ENCODE assay signal across 31 mouse cellular contexts in genomic region chr15:103355420-103355819, GRCm38 (mm10). TPM values are rescaled to one million over a fixed set of nuclear protein-coding genes. Genes with fewer than 3 reads are reported as not detected.
DNase-seq lines count a peak whose midpoint lies in the region; ATAC-seq and TF ChIP-seq lines count a peak whose summit lies in the region.
"Had no signal": no experiment of that assay in that cellular context is flagged by ENCODE, and none has a peak within 500 bp of the region (broad histone marks: within the 10 kb centered on the region; RNA-seq: fewer than 3 reads in every experiment).

No protein-coding gene starts in this region.

- peak; percentile 3; the same call in 1 of the 2 replicates for TF ChIP-seq EP300 in CH12.LX (IDR thresholded peaks at IDR 0.05; ENCODE audit: low read length)

- 40% methylated on average over 4 of the region's 4 CpGs for WGBS in heart, embryonic 11.5 days (ENCODE audit: insufficient replicate concordance)
- 34% methylated on average over 4 of the region's 4 CpGs for WGBS in heart, embryonic 13.5 days

- H3K4me2 ChIP-seq in heart, embryonic 11.5 days, result peak overlapping the region; percentile 14; the same call in 1 of the 2 replicates
- H3K4me2 ChIP-seq in CH12.LX (ENCODE audit: insufficient read depth, low read depth, poor library complexity, severe bottlenecking), result 0 out of 2 replicates have a peak overlapping the region, but pooled peaks have one; percentile 5
- H3K4me2 ChIP-seq in heart, embryonic 13.5 days, result peak overlapping the region; percentile 38
- H3K4me2 ChIP-seq: embryonic facial prominence, embryonic 12.5 days; forebrain, embryonic 15.5 days; hindbrain, embryonic 15.5 days; kidney, embryonic 15.5 days; limb, embryonic 13.5 days; liver, embryonic 11.5 days; midbrain, embryonic 11.5 days; neural tube, embryonic 12.5 days had no signal

- H3K27ac ChIP-seq in heart, embryonic 11.5 days (ENCODE audit: low read depth, low read length), result peak overlapping the region; percentile 94
- H3K27ac ChIP-seq in CH12.LX (ENCODE audit: insufficient read depth, low read depth), result 0 out of 2 replicates have a peak overlapping the region, but pooled peaks have one; percentile 2
- peak overlapping the region; percentile 99 for H3K27ac ChIP-seq in heart, embryonic 13.5 days (replicated peaks)
- H3K27ac ChIP-seq: embryonic facial prominence, embryonic 12.5 days; forebrain, embryonic 15.5 days; hindbrain, embryonic 10.5 days; hindbrain, embryonic 15.5 days; kidney, embryonic 15.5 days; layer of hippocampus, adult 2 months; limb, embryonic 13.5 days; neural tube, embryonic 12.5 days; stomach, postnatal 0 days had no signal

- dilution Hi-C loops in CH12.LX (cut with MboI; ENCODE audit: extremely low pct_ligation_motif_present, extremely low pct_unique_long_range_greater_than_20kb, low sequenced_read_pairs), result no loop called here

- no peak for DNase-seq in heart, postnatal 25 days (ENCODE audit: low spot score)
- DNase-seq in CH12.LX (ENCODE audit: extremely low read depth), result no peak
- peak; percentile 35 for DNase-seq in heart, postnatal 4 days
- DNase-seq in layer of hippocampus, adult 9-10 months (ENCODE audit: low spot score), result no peak
- no peak for DNase-seq in frontal cortex, postnatal 10 days (ENCODE audit: low spot score in 2 of 2)
- DNase-seq: adrenal gland, postnatal 10 days; embryo, embryonic 11 days; kidney, adult 11 months; kidney, postnatal 25 days; lung, postnatal 10 days; right cerebral cortex, postnatal 4 days; thymus, adult 18-20 months had no signal

- intact Hi-C loops in heart, postnatal 25 days (cut with DNase I), result no loop called here

- no peaks in the 10 kb centered on the region for H3K27me3 ChIP-seq in heart, embryonic 11.5 days (ENCODE audit: control insufficient read depth, insufficient read depth, low read length)
- no peaks in the 10 kb centered on the region for H3K27me3 ChIP-seq in CH12.LX (replicated peaks)
- no peaks in the 10 kb centered on the region for H3K27me3 ChIP-seq in heart, embryonic 13.5 days (replicated peaks)
- H3K27me3 ChIP-seq: embryonic facial prominence, embryonic 12.5 days; forebrain, embryonic 15.5 days; hindbrain, embryonic 15.5 days; kidney, embryonic 15.5 days; limb, embryonic 13.5 days; neural tube, embryonic 12.5 days; Patski had no signal

- 0 out of 2 replicates have a peak, but pooled peaks have one; percentile 36 for ATAC-seq in heart, embryonic 11.5 days (replicated peaks; ENCODE audit: insufficient number of reproducible peaks, low FRiP score, low TSS enrichment)
- peak; percentile 44; the same call in 1 of the 2 replicates for ATAC-seq in heart, embryonic 13.5 days (ENCODE audit: extremely low read depth, insufficient number of reproducible peaks, low FRiP score, low TSS enrichment)
- ATAC-seq: forebrain, embryonic 15.5 days; inflammation-experienced regulatory T-cells, adult 6 months; midbrain, embryonic 16.5 days; Patski had no signal

- no peak for TF ChIP-seq CTCF in CH12.LX (conservative IDR thresholded peaks at IDR 0.05 in 1 of 2, IDR thresholded peaks at IDR 0.05 in 1 of 2; ENCODE audit: low read depth in 2 of 2, low read length in 2 of 2)

- no peak overlapping the region; the same call in 1 of the 2 replicates for H3K4me3 ChIP-seq in heart, embryonic 11.5 days (ENCODE audit: low read depth, low read length)
- no peak overlapping the region for H3K4me3 ChIP-seq in CH12.LX (replicated peaks in 1 of 3; ENCODE audit: low read depth in 2 of 3, low read length in 2 of 3, poor library complexity in 1 of 3)
- H3K4me3 ChIP-seq in heart, embryonic 13.5 days, result no peak overlapping the region
- H3K4me3 ChIP-seq: embryonic facial prominence, embryonic 12.5 days; forebrain, embryonic 15.5 days; hindbrain, embryonic 10.5 days; hindbrain, embryonic 15.5 days; kidney, embryonic 15.5 days; layer of hippocampus, adult 2 months; limb, embryonic 13.5 days; neural tube, embryonic 12.5 days had no signal

- no peaks in the 10 kb centered on the region for H3K9me3 ChIP-seq in heart, embryonic 11.5 days (replicated peaks; ENCODE audit: control insufficient read depth, low read length)
- H3K9me3 ChIP-seq in CH12.LX (replicated peaks; ENCODE audit: low read length), result no peaks in the 10 kb centered on the region
- H3K9me3 ChIP-seq in heart, embryonic 13.5 days, result no peaks in the 10 kb centered on the region
- H3K9me3 ChIP-seq: embryonic facial prominence, embryonic 12.5 days; forebrain, embryonic 15.5 days; G1E; hindbrain, embryonic 10.5 days; hindbrain, embryonic 15.5 days; kidney, embryonic 15.5 days; limb, embryonic 13.5 days; neural tube, embryonic 12.5 days had no signal

- no peak for TF ChIP-seq RAD21 in CH12.LX (IDR thresholded peaks at IDR 0.05; ENCODE audit: low read depth, low read length)

- no peak for TF ChIP-seq POLR2A in CH12.LX (IDR thresholded peaks at IDR 0.05; ENCODE audit: low read depth, low read length)

- in situ Hi-C loops in CH12.LX (cut with MboI; ENCODE audit: low pct_ligation_motif_present, low pct_unique_long_range_greater_than_20kb, low sequenced_read_pairs), result no loop called here

- peaks cover 34% of the 10 kb centered on the region for H3K36me3 ChIP-seq in heart, embryonic 11.5 days (ENCODE audit: control insufficient read depth, insufficient read depth, low read length)
- H3K36me3 ChIP-seq in CH12.LX (replicated peaks in 1 of 2; ENCODE audit: control insufficient read depth in 1 of 2, insufficient read depth in 1 of 2, low read length in 1 of 2), result peaks cover 0 to 12% of the 10 kb centered on the region in 2 experiments
- peaks cover 81% of the 10 kb centered on the region for H3K36me3 ChIP-seq in heart, embryonic 13.5 days
- H3K36me3 ChIP-seq: forebrain, embryonic 15.5 days; hindbrain, embryonic 15.5 days had no signal

- H3K4me1 ChIP-seq in heart, embryonic 11.5 days (ENCODE audit: control insufficient read depth, insufficient read depth, low read length), result peaks cover 52% of the 10 kb centered on the region
- H3K4me1 ChIP-seq in CH12.LX (ENCODE audit: control insufficient read depth in 1 of 2, insufficient read depth in 2 of 2), result peaks cover 29 to 80% of the 10 kb centered on the region in 2 experiments
- peaks cover 74% of the 10 kb centered on the region for H3K4me1 ChIP-seq in heart, embryonic 13.5 days
- H3K4me1 ChIP-seq: forebrain, embryonic 15.5 days; hindbrain, embryonic 15.5 days had no signal

- no peaks in the 10 kb centered on the region for H3K79me2 ChIP-seq in CH12.LX (replicated peaks; ENCODE audit: control insufficient read depth, extremely low read depth, insufficient read depth, poor library complexity, severe bottlenecking)

- no peak overlapping the region; the same call in 1 of the 2 replicates for H3K9ac ChIP-seq in heart, embryonic 11.5 days (ENCODE audit: low read depth, low read length)
- H3K9ac ChIP-seq in CH12.LX (ENCODE audit: insufficient read depth, low read depth), result no peak overlapping the region
- peak overlapping the region; percentile 73 for H3K9ac ChIP-seq in heart, embryonic 13.5 days
- H3K9ac ChIP-seq: embryonic facial prominence, embryonic 12.5 days; forebrain, embryonic 15.5 days; hindbrain, embryonic 15.5 days; kidney, embryonic 15.5 days; limb, embryonic 13.5 days; neural tube, embryonic 12.5 days had no signal

TF ChIP-seq in CH12.LX, 34 proteins besides CTCF, POLR2A, EP300 and RAD21:
- TF ChIP-seq PAX5 (IDR thresholded peaks at IDR 0.05; ENCODE audit: low read length) (no peak), MEF2A (IDR thresholded peaks at IDR 0.05; ENCODE audit: borderline replicate concordance, low read depth, low read length) (peak; percentile 89), RCOR1 (conservative IDR thresholded peaks at IDR 0.05; ENCODE audit: low read depth, low read length) (no peak)

RNA-seq across cellular contexts. Expression of gene Itga5, which starts 11.1 kb away (rescaled TPM):
- polyA plus RNA-seq in heart, embryonic 11.5 days (2014; fragmentation: Nextera tagmentation; extraction: Ambion mirVana), result 66.4 and 82.7 TPM in 2 replicates
- 10 to 100 TPM; 48.1 to 48.2 TPM for total RNA-seq in heart, postnatal 25 days (2021)
- total RNA-seq in CH12.LX (2012; rRNA removed) (0.17 and 0.21 TPM in 2 replicates), CH12.LX (2014; rRNA removed) (0.07 and 0.28 TPM in 2 replicates)
- polyA plus RNA-seq in CH12.LX (2012; ENCODE audit: insufficient read length, low read depth), result 1.6 and 1.8 TPM in 2 replicates
- 76.4 and 78.0 TPM in 2 replicates for polyA plus RNA-seq in heart, embryonic 13.5 days (2015; fragmentation: Nextera tagmentation; extraction: Ambion mirVana)
- 100 to 1,000 TPM; 120 to 121 TPM for total RNA-seq in heart, postnatal 4 days (2021)

RNA-seq across cellular contexts. Expression of gene Zfp385a, which starts 15.5 kb away (rescaled TPM):
- polyA plus RNA-seq in heart, embryonic 11.5 days (2014; fragmentation: Nextera tagmentation; extraction: Ambion mirVana), result 10.2 and 11.6 TPM in 2 replicates
- total RNA-seq in heart, postnatal 25 days (2021), result 10 to 100 TPM; 12.5 to 13.7 TPM
- total RNA-seq in CH12.LX (2012; rRNA removed) (2.7 and 3.1 TPM in 2 replicates), CH12.LX (2014; rRNA removed) (1.0 and 1.2 TPM in 2 replicates)
- polyA plus RNA-seq in CH12.LX (2012; ENCODE audit: insufficient read length, low read depth), result 45.2 and 59.9 TPM in 2 replicates
- 8.3 and 8.9 TPM in 2 replicates for polyA plus RNA-seq in heart, embryonic 13.5 days (2015; fragmentation: Nextera tagmentation; extraction: Ambion mirVana)
- total RNA-seq in heart, postnatal 4 days (2021), result 10 to 100 TPM; 21.9 to 22.0 TPM
- polyA plus RNA-seq: inflammation-experienced regulatory T-cells, adult 6 months had no signal

RNA-seq across cellular contexts. Expression of gene Gpr84, which starts 45.0 kb away (rescaled TPM):
- 0.41 and 0.53 TPM in 2 replicates for polyA plus RNA-seq in heart, embryonic 11.5 days (2014; fragmentation: Nextera tagmentation; extraction: Ambion mirVana)
- total RNA-seq in heart, postnatal 25 days (2021), result not detected
- total RNA-seq in CH12.LX (2012; rRNA removed) (0.25 and 0.42 TPM in 2 replicates), CH12.LX (2014; rRNA removed) (0.26 and 0.66 TPM in 2 replicates)
- 0.79 and 1.4 TPM in 2 replicates for polyA plus RNA-seq in CH12.LX (2012; ENCODE audit: insufficient read length, low read depth)
- 0.28 and 0.36 TPM in 2 replicates for polyA plus RNA-seq in heart, embryonic 13.5 days (2015; fragmentation: Nextera tagmentation; extraction: Ambion mirVana)
- total RNA-seq in heart, postnatal 4 days (2021), result not detected
- total RNA-seq: adrenal gland, postnatal 10 days; G1E; gastrocnemius, adult 8-10 months had no signal
- polyA plus RNA-seq: C2C12; G1E; inflammation-experienced regulatory T-cells, adult 6 months; Patski had no signal

Comparison
In these comparisons a context has a peak if more than half of its experiments do, and no peak if none do; other contexts are left out.
1. H3K27ac ChIP-seq: peak in every context shown above with its lines; median percentile 99 in heart, embryonic 13.5 days; 94 in heart, embryonic 11.5 days; 2 in CH12.LX.
2. RNA of gene Itga5, which starts 11.1 kb away (total RNA-seq): 120 to 121 TPM in heart, postnatal 4 days and 48.1 to 48.2 TPM in heart, postnatal 25 days; 0.07 to 0.28 TPM in CH12.LX; every median in the first group is over 10 times any median in the second.
3. Peak in every context shown above with its lines, with median percentiles within 50 percentile points of each other: H3K4me2 ChIP-seq.